Mouse (Mus musculus): ENCODE measurements around the gene Adra2c. TPM values are rescaled to one million over a fixed set of nuclear protein-coding genes. Genes with fewer than 3 reads are reported as not detected.

Adra2c gene
- 1 to 10 TPM; 1.1 to 2.1 (median 1.3) TPM for total RNA-seq (2022)

- no peak for DNase-seq
These were observed at the start of gene Adra2c for GRCm38 (mm10) chr5:35278019-35278418. Adra2c (plus strand) TSS chr5:35278319.

GRCm38 (mm10) chr5:35233142-35233541 lies 45.0 kb upstream of the Adra2c start:
- no peak for DNase-seq

- DNase-seq, result no peak
These were observed 40.4 kb upstream of the Adra2c start for GRCm38 (mm10) chr5:35237757-35238156.

- no peak for DNase-seq
These were observed 39.5 kb upstream of the Adra2c start for GRCm38 (mm10) chr5:35238627-35239026.

GRCm38 (mm10) chr5:35241556-35241955 lies 36.6 kb upstream of the Adra2c start:
- DNase-seq, result no peak

GRCm38 (mm10) chr5:35244204-35244603 lies 33.9 kb upstream of the Adra2c start:
- DNase-seq, result no peak

- no peak for DNase-seq
These were observed 32.4 kb upstream of the Adra2c start for GRCm38 (mm10) chr5:35245555-35246273.

- DNase-seq, result no peak
These were observed 23.0 kb upstream of the Adra2c start for GRCm38 (mm10) chr5:35254964-35255716.

GRCm38 (mm10) chr5:35263716-35264115 lies 14.4 kb upstream of the Adra2c start:
- DNase-seq, result no peak

- DNase-seq, result no peak
These were observed 10.6 kb upstream of the Adra2c start for GRCm38 (mm10) chr5:35267486-35267885.

GRCm38 (mm10) chr5:35275356-35275755 lies 2.8 kb upstream of the Adra2c start:
- DNase-seq, result no peak

- peak; percentile 24 for DNase-seq
These were observed 899 bp downstream of the Adra2c start for GRCm38 (mm10) chr5:35278741-35279695.

GRCm38 (mm10) chr5:35279696-35280001 lies 1.5 kb downstream of the Adra2c start:
- no peak for DNase-seq

GRCm38 (mm10) chr5:35280002-35280782 lies 2.1 kb downstream of the Adra2c start:
- DNase-seq, result no peak

- no peak for DNase-seq
These were observed 2.7 kb downstream of the Adra2c start for GRCm38 (mm10) chr5:35280783-35281165.

- no peak for DNase-seq
These were observed 7.2 kb downstream of the Adra2c start for GRCm38 (mm10) chr5:35285281-35285680.

GRCm38 (mm10) chr5:35286190-35286589 lies 8.1 kb downstream of the Adra2c start:
- DNase-seq, result no peak

GRCm38 (mm10) chr5:35299621-35300020 lies 21.5 kb downstream of the Adra2c start:
- DNase-seq, result no peak

- no peak for DNase-seq
These were observed 26.1 kb downstream of the Adra2c start for GRCm38 (mm10) chr5:35304191-35304590.

GRCm38 (mm10) chr5:35305332-35305731 lies 27.2 kb downstream of the Adra2c start:
- no peak for DNase-seq

GRCm38 (mm10) chr5:35306692-35307091 lies 28.6 kb downstream of the Adra2c start:
- no peak for DNase-seq

- DNase-seq, result no peak
These were observed 31.7 kb downstream of the Adra2c start for GRCm38 (mm10) chr5:35309853-35310252.
